Mouse (Mus musculus) G1E (cell line): ENCODE results near the gene 5730522E02Rik.

ENCODE experiments used
- CTCF ChIP-seq: IDR thresholded peaks from 2 replicates; pipeline ENCODE4 v1.5.1; 2012; ENCODE audit warnings: low read depth, low read length, inconsistent platforms, mixed read lengths
- GATA1 ChIP-seq: IDR thresholded peaks from 2 replicates; pipeline ENCODE4 v1.6.1; 2012; ENCODE audit warnings: borderline replicate concordance, low read length, inconsistent platforms, mixed read lengths
- TAL1 ChIP-seq: conservative IDR thresholded peaks from 2 replicates; pipeline ENCODE4 v1.6.1; 2012; ENCODE audit warnings: low read depth, low read length, inconsistent platforms, mixed read lengths

DNA sequence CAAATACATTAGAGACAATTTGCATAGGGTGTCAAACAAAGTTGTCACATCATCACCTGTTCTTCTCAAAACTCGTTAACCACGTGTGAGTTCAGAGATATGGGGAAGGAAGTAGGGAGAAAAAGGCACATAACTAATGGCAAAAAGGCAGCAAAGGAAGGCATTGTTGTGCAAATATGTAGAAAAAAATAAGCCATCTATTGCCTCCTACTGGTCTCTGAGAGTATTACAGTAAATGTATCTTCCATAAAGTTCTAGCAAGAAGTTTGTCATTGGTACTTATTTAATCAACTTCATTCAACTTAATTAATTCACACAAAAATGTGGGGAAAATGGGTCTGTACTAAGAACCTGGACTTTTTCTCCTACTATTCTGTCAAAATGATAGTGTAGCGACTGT, 466.9 kb downstream of the 5730522E02Rik start:
- no peak for TF ChIP-seq CTCF
- no peak for TF ChIP-seq TAL1
- TF ChIP-seq GATA1 = no peak
